Mouse (Mus musculus) right cerebral cortex, postnatal 14 days (tissue): ENCODE results near the gene Csnk2b.

Experiments
- DNase-seq: peaks from one replicate; pipeline ENCODE4 v3.0.0; 2022

Csnk2b gene

GRCm38 (mm10) chr17:35083929-35084497 lies 37.8 kb downstream of the Csnk2b start:
- no peak for DNase-seq

GRCm38 (mm10) chr17:35082841-35083576 lies 38.8 kb downstream of the Csnk2b start:
- no peak for DNase-seq

GRCm38 (mm10) chr17:35080710-35081109 lies 41.1 kb downstream of the Csnk2b start:
- no peak for DNase-seq

GRCm38 (mm10) chr17:35080248-35080647 lies 41.6 kb downstream of the Csnk2b start:
- no peak for DNase-seq

GRCm38 (mm10) chr17:35079778-35080177 lies 42.1 kb downstream of the Csnk2b start:
- DNase-seq, result no peak

- DNase-seq, result no peak
These were observed 44.0 kb downstream of the Csnk2b start, which contains the start of gene Ly6g6d for GRCm38 (mm10) chr17:35077786-35078233. Gene Ly6g6d (minus strand): TSS chr17:35078065.

- no peak for DNase-seq
These were observed 44.6 kb downstream of the Csnk2b start for GRCm38 (mm10) chr17:35077285-35077684.

- DNase-seq, result no peak
These were observed 45.2 kb downstream of the Csnk2b start, which contains the start of gene Ly6g6e for GRCm38 (mm10) chr17:35076507-35077176. Gene Ly6g6e (plus strand): TSS chr17:35076902.

GRCm38 (mm10) chr17:35074097-35074496 lies 47.8 kb downstream of the Csnk2b start:
- no peak for DNase-seq

- no peak for DNase-seq
These were observed 50.4 kb downstream of the Csnk2b start for GRCm38 (mm10) chr17:35071454-35071853.

GRCm38 (mm10) chr17:35070556-35071229 lies 51.2 kb downstream of the Csnk2b start:
- no peak for DNase-seq

GRCm38 (mm10) chr17:35068213-35068914 lies 53.5 kb downstream of the Csnk2b start:
- no peak for DNase-seq
